Mouse (Mus musculus): ENCODE results near the gene 1810009A15Rik.

GRCm38 (mm10) chr19:8927891-8928525, 39.4 kb downstream of the 1810009A15Rik start:
- TF ChIP-seq MAX (IDR thresholded peaks at IDR 0.05) (no peak), CTCF (IDR thresholded peaks at IDR 0.05; ENCODE audit: control insufficient read depth, insufficient read depth, insufficient read length) (no peak), MYOG (IDR thresholded peaks at IDR 0.05; ENCODE audit: control insufficient read depth, extremely low read depth, insufficient read length) (no peak), CEBPB (IDR thresholded peaks at IDR 0.05; ENCODE audit: low read depth) (no peak), USF1 (IDR thresholded peaks at IDR 0.05; ENCODE audit: low read depth) (no peak), MYOD1 (IDR thresholded peaks at IDR 0.05; ENCODE audit: control insufficient read depth, insufficient read length, low read depth) (no peak), FOSL1 (IDR thresholded peaks at IDR 0.05; ENCODE audit: insufficient read depth, low read length, poor library complexity, severe bottlenecking) (no peak)

Measured in C2C12 (cell line).